Mouse (Mus musculus): ENCODE measurements around the gene Tas2r144.
A peak's percentile ranks its signal among the peaks of the same experiment; 100 is the strongest.

The Tas2r144 gene

GRCm38 (mm10) chr6:42215028-42215427 lies at the start of gene Tas2r144:
Tas2r144 (plus strand) TSS chr6:42215328.
- no peak for DNase-seq (ENCODE audit: low spot score in 2 of 2)

DNA sequence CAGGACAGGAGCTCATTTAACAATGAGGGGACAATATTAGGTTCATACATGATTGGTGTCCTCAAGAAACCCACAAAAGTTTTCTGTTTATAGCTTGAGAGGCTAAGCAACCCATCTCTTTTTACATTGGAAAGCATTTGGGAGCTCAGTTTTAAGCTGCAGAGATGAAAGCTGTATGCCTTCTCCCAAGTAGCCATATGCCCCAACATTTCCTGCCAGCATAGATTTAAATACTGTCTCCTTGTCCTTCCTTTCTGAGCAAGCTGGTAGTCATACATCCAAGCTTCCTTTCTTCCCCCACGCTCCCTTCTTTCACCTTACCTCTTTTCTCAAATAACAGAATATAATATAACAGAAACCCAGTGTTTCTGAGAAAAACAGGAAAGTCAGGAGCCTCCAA lies 32.7 kb upstream of the Tas2r144 start:
- peak in 1 of 2 experiments; percentile 32 for DNase-seq (ENCODE audit: low spot score in 2 of 2)

GRCm38 (mm10) chr6:42186230-42186629 lies 28.9 kb upstream of the Tas2r144 start:
- DNase-seq (ENCODE audit: low spot score in 2 of 2) = no peak

- peak in 1 of 2 experiments; percentile 40 for DNase-seq (ENCODE audit: low spot score in 2 of 2)
These were observed 17.4 kb upstream of the Tas2r144 start for GRCm38 (mm10) chr6:42197710-42198109.

- no peak for DNase-seq (ENCODE audit: low spot score in 2 of 2)
These were observed 15.6 kb upstream of the Tas2r144 start for GRCm38 (mm10) chr6:42199498-42199897.

GRCm38 (mm10) chr6:42222286-42222685 lies 7.2 kb downstream of the Tas2r144 start:
- DNase-seq (ENCODE audit: low spot score in 2 of 2) = no peak

- DNase-seq (ENCODE audit: low spot score in 2 of 2) = no peak
These were observed 9.9 kb downstream of the Tas2r144 start for GRCm38 (mm10) chr6:42225046-42225445.

DNA sequence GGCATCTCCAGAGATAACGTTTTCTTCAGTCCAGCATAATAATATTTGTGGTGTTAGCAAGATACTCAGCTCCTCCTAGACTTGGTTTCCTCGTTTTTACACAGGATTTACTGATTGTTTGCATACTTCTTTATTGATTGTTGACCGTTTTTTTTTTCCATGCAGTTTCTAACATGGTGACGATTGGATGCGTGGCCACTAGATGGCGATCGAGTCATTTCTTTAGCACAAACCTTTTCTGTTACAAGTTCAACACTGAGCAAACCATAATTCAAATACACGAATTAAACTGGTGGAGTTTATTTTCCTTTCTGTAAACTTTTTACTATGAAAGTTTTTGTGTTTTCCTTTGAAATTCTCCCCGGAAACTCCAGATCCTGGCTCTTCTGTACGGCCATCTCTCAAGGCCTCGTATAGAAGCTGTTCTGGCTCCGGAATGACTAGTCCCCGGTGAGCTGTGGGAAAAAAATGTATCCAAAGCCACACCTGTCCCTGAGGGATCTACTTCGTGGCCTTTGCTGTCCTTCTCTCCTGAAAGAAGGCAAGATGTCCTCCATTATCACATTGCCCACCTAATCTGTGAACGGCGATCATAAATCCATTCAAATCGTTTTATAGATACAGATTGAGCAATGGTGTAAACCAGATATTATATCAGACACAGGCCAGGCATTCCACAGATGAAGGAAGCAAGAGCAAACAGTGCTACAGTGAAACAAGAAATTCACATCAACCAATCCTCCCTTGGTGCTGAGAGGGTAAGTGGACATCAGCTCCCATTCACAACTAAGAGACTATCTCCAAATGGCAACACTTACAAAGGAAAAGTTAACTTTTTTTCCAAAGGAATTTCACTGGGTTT lies 12.3 kb downstream of the Tas2r144 start:
- DNase-seq (ENCODE audit: low spot score in 2 of 2) = peak in 1 of 2 experiments; percentile 26

DNA sequence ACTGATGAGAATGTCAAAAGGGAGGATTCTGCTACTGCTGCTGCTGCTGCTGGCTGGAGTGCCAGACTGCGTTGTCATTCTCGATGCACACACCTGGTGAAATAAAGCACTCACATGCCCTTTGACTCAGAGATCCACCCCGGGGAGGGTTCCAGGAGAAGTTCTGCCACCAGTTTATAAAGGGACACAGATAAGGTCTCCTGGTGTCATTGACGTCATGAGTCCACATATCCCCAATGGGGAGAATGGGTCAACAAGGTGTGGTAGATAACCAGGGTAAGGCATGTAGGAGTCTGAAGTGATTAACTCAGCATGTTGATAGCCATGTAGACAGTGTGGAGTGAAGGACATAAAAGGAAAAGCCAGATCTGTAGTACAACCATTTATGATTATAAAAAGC lies 14.5 kb downstream of the Tas2r144 start:
- DNase-seq (ENCODE audit: low spot score in 2 of 2) = no peak

DNA sequence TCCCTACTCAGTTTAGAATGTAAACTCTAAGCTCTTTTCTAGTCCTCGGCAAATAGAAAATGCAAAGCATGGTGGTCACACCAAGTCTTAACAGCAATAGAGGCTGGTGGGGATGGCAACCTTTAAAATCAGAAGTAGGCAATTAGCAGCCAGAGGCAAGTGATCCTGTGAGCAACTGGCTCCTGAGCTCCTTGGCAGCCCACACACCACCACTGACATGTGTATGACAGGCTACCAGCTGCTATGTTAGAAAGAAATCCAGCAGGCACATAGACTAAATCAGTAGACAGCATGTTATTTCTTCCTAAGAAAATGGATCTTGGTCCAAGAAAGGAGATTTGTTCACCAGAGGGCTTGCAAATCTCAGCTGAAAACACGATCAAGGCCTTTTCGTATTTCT lies 16.1 kb downstream of the Tas2r144 start:
- DNase-seq (ENCODE audit: low spot score in 2 of 2) = peak; percentile 25 to 41

- DNase-seq (ENCODE audit: low spot score in 2 of 2) = peak; percentile 41 to 48
These were observed 22.2 kb downstream of the Tas2r144 start for GRCm38 (mm10) chr6:42237276-42237805.

- DNase-seq (ENCODE audit: low spot score in 2 of 2) = no peak
These were observed 26.4 kb downstream of the Tas2r144 start for GRCm38 (mm10) chr6:42241311-42242045.

- DNase-seq (ENCODE audit: low spot score in 2 of 2) = peak; percentile 41 to 58
These were observed 30.7 kb downstream of the Tas2r144 start, which contains the start of gene Gstk1 for GRCm38 (mm10) chr6:42245711-42246353. Gstk1 (plus strand) TSS chr6:42245935.

- DNase-seq (ENCODE audit: low spot score in 2 of 2) = no peak
These were observed 32.0 kb downstream of the Tas2r144 start for GRCm38 (mm10) chr6:42247173-42247572.

GRCm38 (mm10) chr6:42247981-42248380 lies 32.9 kb downstream of the Tas2r144 start:
- DNase-seq (ENCODE audit: low spot score in 2 of 2) = no peak

DNA sequence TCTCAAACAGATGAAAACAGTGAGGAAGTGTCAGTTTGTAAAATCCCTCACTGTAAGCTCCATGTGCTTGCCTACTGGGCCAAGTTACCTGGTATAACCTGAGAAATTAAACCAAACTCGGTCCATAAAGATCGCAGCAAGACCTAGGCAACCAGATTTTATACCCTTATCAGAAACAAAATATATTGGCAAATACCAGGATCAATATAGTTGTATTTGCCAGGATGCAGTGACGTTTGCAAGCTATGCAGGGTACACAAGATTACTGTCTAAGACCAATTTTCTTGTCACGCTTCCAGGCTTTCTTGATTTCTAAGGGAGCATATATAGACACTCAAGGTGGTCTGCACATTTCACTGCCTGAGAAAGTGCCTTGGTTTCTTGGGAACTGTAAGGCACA lies 36.7 kb downstream of the Tas2r144 start:
- DNase-seq (ENCODE audit: low spot score in 2 of 2) = no peak

DNA sequence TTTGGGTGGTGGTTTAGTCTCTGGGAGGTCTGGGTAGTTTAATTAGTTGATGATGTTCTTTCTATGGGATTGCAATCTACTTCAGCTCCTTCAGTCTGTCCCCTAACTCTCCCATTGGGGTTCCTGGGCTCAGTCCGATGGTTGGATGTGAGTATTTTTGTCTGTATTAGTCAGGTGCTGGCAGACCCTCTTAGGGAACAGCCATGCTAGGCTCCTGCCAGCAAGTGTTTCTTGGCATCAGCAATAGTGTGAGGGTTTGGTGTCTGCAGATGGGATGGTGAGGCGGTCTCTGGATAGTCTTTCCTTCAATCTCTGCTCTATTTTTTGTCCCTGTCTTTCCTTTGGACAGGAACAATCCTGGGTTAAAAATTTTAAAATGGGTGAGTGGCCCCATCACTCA lies 38.0 kb downstream of the Tas2r144 start:
- DNase-seq (ENCODE audit: low spot score in 2 of 2) = no peak

DNA sequence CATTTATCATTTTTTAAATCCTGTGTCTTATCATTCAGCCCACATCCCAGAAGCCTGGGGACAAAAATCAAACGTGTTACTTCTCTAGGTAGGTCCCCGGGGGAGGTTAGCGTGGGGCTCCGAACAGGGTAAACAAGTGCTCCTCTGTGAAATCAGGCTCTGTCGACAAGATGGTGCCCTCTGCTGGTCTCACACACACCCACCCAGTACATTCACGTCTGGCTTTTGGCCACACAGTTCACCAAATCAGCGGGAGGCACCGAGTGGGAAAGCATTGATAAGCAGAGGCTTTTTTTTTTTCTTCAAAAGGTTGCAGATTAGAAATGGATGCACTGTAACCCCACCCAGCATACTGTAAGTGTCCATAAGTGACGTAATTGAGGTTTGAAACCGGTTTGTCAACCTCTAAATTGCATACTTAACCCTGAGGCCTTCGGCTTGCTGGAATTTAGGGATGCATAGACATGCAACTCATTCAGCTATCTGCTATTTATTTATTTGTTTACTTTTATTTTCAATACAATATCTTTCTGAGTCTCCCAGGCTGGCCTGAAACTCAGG lies 42.3 kb downstream of the Tas2r144 start:
- peak in 1 of 2 experiments; percentile 22 for DNase-seq (ENCODE audit: low spot score in 2 of 2)

GRCm38 (mm10) chr6:42260430-42260829 lies 45.3 kb downstream of the Tas2r144 start:
- no peak for DNase-seq (ENCODE audit: low spot score in 2 of 2)

- DNase-seq (ENCODE audit: low spot score in 2 of 2) = no peak
These were observed 46.5 kb downstream of the Tas2r144 start, which contains the start of gene Tmem139 for GRCm38 (mm10) chr6:42261524-42262170. Tmem139 (plus strand) TSS chr6:42261970.

Measured in right cerebral cortex, postnatal 36 days (tissue).